In the genomic region with DNA sequence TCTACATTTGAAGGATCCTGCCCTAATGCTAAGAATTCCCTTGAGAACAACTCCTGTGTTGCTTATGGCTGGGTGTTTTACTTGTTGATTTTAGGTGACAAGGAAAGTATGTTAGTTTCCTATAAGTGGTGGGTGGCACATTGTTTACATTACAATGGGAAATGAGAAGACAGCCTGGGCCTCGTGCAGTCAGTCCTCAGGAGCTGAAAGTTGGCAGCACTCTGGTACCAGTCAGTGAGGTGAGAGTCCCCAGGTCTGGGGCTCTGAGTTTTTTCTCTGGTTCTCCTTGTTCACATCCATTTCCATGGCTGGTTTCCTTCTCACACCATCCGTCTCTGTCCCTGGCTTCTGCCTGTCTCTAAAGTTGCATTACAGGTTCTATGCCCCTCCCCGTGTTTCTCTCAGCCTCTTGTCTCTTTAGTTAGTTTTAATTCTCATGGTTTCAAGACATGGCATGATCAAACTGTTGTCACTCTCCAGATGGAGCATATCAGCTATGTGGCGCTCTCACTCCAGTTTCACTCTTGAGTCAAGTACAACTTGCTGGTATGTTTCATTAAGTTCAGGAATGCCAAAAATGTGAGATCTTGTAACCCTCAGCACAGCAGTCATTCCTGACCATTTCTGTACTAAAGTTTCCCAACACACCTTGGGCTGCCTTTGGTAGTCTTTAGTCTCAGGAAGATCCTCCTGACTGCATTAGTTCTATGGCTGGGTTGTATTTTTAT, we compare ENCODE assay signal across 15 mouse cellular contexts. TPM values are rescaled to one million over a fixed set of nuclear protein-coding genes. Genes with fewer than 3 reads are reported as not detected.
DNase-seq lines count a peak whose midpoint lies in the region; ATAC-seq and TF ChIP-seq lines count a peak whose summit lies in the region.
"Had no signal": no experiment of that assay in that cellular context is flagged by ENCODE, and none has a peak within 500 bp of the region (broad histone marks: within the 10 kb centered on the region; RNA-seq: fewer than 3 reads in every experiment).

No protein-coding gene starts in this region.

- no peaks in the 10 kb centered on the region for H3K36me3 ChIP-seq in heart, embryonic 10.5 days
- H3K36me3 ChIP-seq in stomach, embryonic 14.5 days (ENCODE audit: control insufficient read depth, insufficient read depth, low read length), result no peaks in the 10 kb centered on the region
- H3K36me3 ChIP-seq in midbrain, embryonic 13.5 days, result no peaks in the 10 kb centered on the region
- no peaks in the 10 kb centered on the region for H3K36me3 ChIP-seq in midbrain, postnatal 0 days (ENCODE audit: insufficient read depth, low read length)
- H3K36me3 ChIP-seq: embryonic facial prominence, embryonic 15.5 days had no signal

- DNase-seq in heart, embryonic 10.5 days (ENCODE audit: low spot score), result no peak
- no peak for DNase-seq in heart, postnatal 25 days (ENCODE audit: low spot score)
- peak; percentile 61 for DNase-seq in kidney, adult 11 months
- peak; percentile 20 to 46 for DNase-seq in kidney, postnatal 4 days
- DNase-seq in urinary bladder, postnatal 25 days (ENCODE audit: low spot score), result no peak
- DNase-seq in midbrain, postnatal 0 days (ENCODE audit: low spot score), result no peak
- DNase-seq: adrenal gland, postnatal 36 days; cerebellum, adult 11 months; right cerebral cortex, postnatal 4 days had no signal

- 0 out of 2 replicates have a peak overlapping the region, but pooled peaks have one; percentile 29 for H3K27ac ChIP-seq in heart, embryonic 10.5 days
- peak overlapping the region; percentile 52; the same call in 1 of the 2 replicates for H3K27ac ChIP-seq in stomach, embryonic 14.5 days (ENCODE audit: low read length)
- H3K27ac ChIP-seq in midbrain, embryonic 13.5 days, result no peak overlapping the region
- no peak overlapping the region for H3K27ac ChIP-seq in midbrain, postnatal 0 days (ENCODE audit: low read depth, low read length)
- H3K27ac ChIP-seq: embryonic facial prominence, embryonic 15.5 days; left cerebral cortex, adult 2 months had no signal

- intact Hi-C loops in heart, postnatal 25 days (cut with DNase I), result no loop called here

- H3K9me3 ChIP-seq in heart, embryonic 10.5 days, result no peaks in the 10 kb centered on the region
- H3K9me3 ChIP-seq in stomach, embryonic 14.5 days (ENCODE audit: control insufficient read depth, low read depth, low read length), result no peaks in the 10 kb centered on the region; the same call in 1 of the 2 replicates
- no peaks in the 10 kb centered on the region for H3K9me3 ChIP-seq in midbrain, embryonic 13.5 days
- no peaks in the 10 kb centered on the region for H3K9me3 ChIP-seq in midbrain, postnatal 0 days (ENCODE audit: low read length)
- H3K9me3 ChIP-seq: embryonic facial prominence, embryonic 15.5 days had no signal

- no peak overlapping the region for H3K4me3 ChIP-seq in heart, embryonic 10.5 days
- no peak overlapping the region for H3K4me3 ChIP-seq in stomach, embryonic 14.5 days (ENCODE audit: low read depth, low read length)
- H3K4me3 ChIP-seq in midbrain, embryonic 13.5 days (replicated peaks), result no peak overlapping the region
- H3K4me3 ChIP-seq in midbrain, postnatal 0 days (ENCODE audit: low read depth, low read length), result no peak overlapping the region
- H3K4me3 ChIP-seq: embryonic facial prominence, embryonic 15.5 days; left cerebral cortex, adult 2 months had no signal

- no peaks in the 10 kb centered on the region for H3K27me3 ChIP-seq in heart, embryonic 10.5 days (ENCODE audit: insufficient read depth, poor library complexity, severe bottlenecking)
- no peaks in the 10 kb centered on the region for H3K27me3 ChIP-seq in stomach, embryonic 14.5 days (ENCODE audit: control insufficient read depth, insufficient read depth, low read length)
- no peaks in the 10 kb centered on the region for H3K27me3 ChIP-seq in midbrain, embryonic 13.5 days
- no peaks in the 10 kb centered on the region for H3K27me3 ChIP-seq in midbrain, postnatal 0 days (ENCODE audit: insufficient read depth, low read length)
- H3K27me3 ChIP-seq: embryonic facial prominence, embryonic 15.5 days had no signal

- no peak overlapping the region for H3K4me2 ChIP-seq in stomach, embryonic 14.5 days (replicated peaks; ENCODE audit: low read depth, low read length)
- H3K4me2 ChIP-seq in midbrain, embryonic 13.5 days (replicated peaks), result no peak overlapping the region
- H3K4me2 ChIP-seq in midbrain, postnatal 0 days (ENCODE audit: low read depth, low read length, poor library complexity, severe bottlenecking), result no peak overlapping the region
- H3K4me2 ChIP-seq: embryonic facial prominence, embryonic 15.5 days had no signal

- TF ChIP-seq CTCF in midbrain, postnatal 0 days (IDR thresholded peaks at IDR 0.05), result no peak

- ATAC-seq in stomach, embryonic 14.5 days (ENCODE audit: insufficient number of reproducible peaks, insufficient read depth, low FRiP score, low read depth), result no peak
- no peak for ATAC-seq in midbrain, embryonic 13.5 days
- no peak for ATAC-seq in midbrain, postnatal 0 days (ENCODE audit: low FRiP score)
- ATAC-seq: CD4-positive, CD25-positive, alpha-beta regulatory T cell, adult 4 months; hindbrain, embryonic 16.5 days had no signal

- H3K4me1 ChIP-seq in heart, embryonic 10.5 days, result peaks cover 7% of the 10 kb centered on the region
- 0 out of 2 replicates have a peak, but pooled peaks cover 5% of the 10 kb centered on the region for H3K4me1 ChIP-seq in stomach, embryonic 14.5 days (ENCODE audit: control insufficient read depth, insufficient read depth, low read length)
- H3K4me1 ChIP-seq in midbrain, embryonic 13.5 days (replicated peaks), result peaks cover 7% of the 10 kb centered on the region
- H3K4me1 ChIP-seq in midbrain, postnatal 0 days (ENCODE audit: insufficient read depth, low read length), result no peaks in the 10 kb centered on the region
- H3K4me1 ChIP-seq: embryonic facial prominence, embryonic 15.5 days had no signal

- no peak overlapping the region for H3K9ac ChIP-seq in stomach, embryonic 14.5 days (replicated peaks; ENCODE audit: low read depth, low read length)
- no peak overlapping the region for H3K9ac ChIP-seq in midbrain, embryonic 13.5 days (replicated peaks)
- H3K9ac ChIP-seq in midbrain, postnatal 0 days (replicated peaks; ENCODE audit: low read length, poor library complexity, severe bottlenecking), result no peak overlapping the region
- H3K9ac ChIP-seq: embryonic facial prominence, embryonic 15.5 days had no signal

- 41% methylated on average over 4 of the region's 4 CpGs for WGBS in heart, embryonic 10.5 days
- WGBS in stomach, embryonic 14.5 days, result 29% methylated on average over 4 of the region's 4 CpGs
- 70% methylated on average over 4 of the region's 4 CpGs for WGBS in midbrain, embryonic 13.5 days
- 73% methylated on average over 4 of the region's 4 CpGs for WGBS in midbrain, postnatal 0 days

RNA-seq across cellular contexts. Expression of a gene that starts 24.1 kb away (rescaled TPM):
- 0.31 and 0.65 TPM in 2 replicates for polyA plus RNA-seq in heart, embryonic 10.5 days (2016; fragmentation: Nextera tagmentation; extraction: Ambion mirVana)
- total RNA-seq in heart, postnatal 25 days (2021), result under 1 TPM; 0.23 to 0.36 TPM
- 14.7 and 15.5 TPM in 2 replicates for polyA plus RNA-seq in stomach, embryonic 14.5 days (2014; fragmentation: Nextera tagmentation; extraction: Ambion mirVana)
- polyA plus RNA-seq in midbrain, embryonic 13.5 days (2015; fragmentation: Nextera tagmentation; extraction: Ambion mirVana), result 0.13 and 0.27 TPM in 2 replicates
- total RNA-seq in midbrain, postnatal 0 days (2014; rRNA removed), result 1.1 and 1.3 TPM in 2 replicates
- polyA plus RNA-seq in midbrain, postnatal 0 days (2015; fragmentation: Nextera tagmentation; extraction: Ambion mirVana), result 0.16 and 0.20 TPM in 2 replicates

RNA-seq across cellular contexts. Expression of a gene that starts 58.3 kb away (rescaled TPM):
- polyA plus RNA-seq in heart, embryonic 10.5 days (2016; fragmentation: Nextera tagmentation; extraction: Ambion mirVana), result 17.5 and 18.1 TPM in 2 replicates
- total RNA-seq in heart, postnatal 25 days (2021), result 1 to 10 TPM; 9.4 to 9.5 TPM
- polyA plus RNA-seq in stomach, embryonic 14.5 days (2014; fragmentation: Nextera tagmentation; extraction: Ambion mirVana), result 29.5 and 34.3 TPM in 2 replicates
- 5.6 and 5.7 TPM in 2 replicates for polyA plus RNA-seq in midbrain, embryonic 13.5 days (2015; fragmentation: Nextera tagmentation; extraction: Ambion mirVana)
- total RNA-seq in midbrain, postnatal 0 days (2014; rRNA removed), result 5.9 TPM in 2 replicates
- 6.4 and 7.0 TPM in 2 replicates for polyA plus RNA-seq in midbrain, postnatal 0 days (2015; fragmentation: Nextera tagmentation; extraction: Ambion mirVana)

Comparison
In these comparisons a context has a peak if more than half of its experiments do, and no peak if none do; other contexts are left out.
1. DNase-seq: peak in kidney, adult 11 months (single experiment) and kidney, postnatal 4 days (2 of 2); none in heart, embryonic 10.5 days (single experiment), heart, postnatal 25 days (single experiment), urinary bladder, postnatal 25 days (single experiment) and midbrain, postnatal 0 days (single experiment).
2. H3K27ac ChIP-seq: peak in heart, embryonic 10.5 days (single experiment) and stomach, embryonic 14.5 days (single experiment); none in midbrain, embryonic 13.5 days (single experiment) and midbrain, postnatal 0 days (single experiment).